ENCODE assay signal across 10 mouse cellular contexts in genomic region chr2:65551736-65552135, GRCm38 (mm10). TPM values are rescaled to one million over a fixed set of nuclear protein-coding genes. Genes with fewer than 3 reads are reported as not detected.
DNase-seq lines count a peak whose midpoint lies in the region; ATAC-seq and TF ChIP-seq lines count a peak whose summit lies in the region.
"Had no signal": no experiment of that assay in that cellular context is flagged by ENCODE, and none has a peak within 500 bp of the region (broad histone marks: within the 10 kb centered on the region; RNA-seq: fewer than 3 reads in every experiment).

No protein-coding gene starts in this region.

- no peak overlapping the region for H3K27ac ChIP-seq in forebrain, postnatal 0 days (ENCODE audit: low read depth, low read length)

- no peak for TF ChIP-seq CTCF in forebrain, postnatal 0 days (IDR thresholded peaks at IDR 0.05; ENCODE audit: low read depth)

- ATAC-seq in forebrain, postnatal 0 days = 0 out of 2 replicates have a peak, but pooled peaks have one; percentile 28

- WGBS in forebrain, postnatal 0 days = 38% methylated on average over 2 of the region's 2 CpGs

- peak; percentile 42 for DNase-seq in embryo, embryonic 10 days (ENCODE audit: low spot score)
- no peak for DNase-seq in embryo, embryonic 9.5 days (ENCODE audit: extremely low spot score)
- peak; percentile 22 for DNase-seq in 3T3-L1 (ENCODE audit: low read depth, low spot score)
- no peak for DNase-seq in forebrain, postnatal 0 days
- DNase-seq in urinary bladder, postnatal 36 days (ENCODE audit: low spot score in 2 of 2) = no peak
- DNase-seq in layer of hippocampus, postnatal 10 days (ENCODE audit: low spot score in 2 of 2) = no peak
- no peak for DNase-seq in right cerebral cortex, postnatal 36 days (ENCODE audit: low spot score in 2 of 2)
- DNase-seq: gastrocnemius, postnatal 10 days; layer of hippocampus, postnatal 36 days had no signal

- H3K9ac ChIP-seq in forebrain, postnatal 0 days = no peak overlapping the region

- no peak for TF ChIP-seq POLR2A in myocyte (IDR thresholded peaks at IDR 0.05; ENCODE audit: insufficient read length, low read depth)

- no peak overlapping the region for H3K4me2 ChIP-seq in forebrain, postnatal 0 days (ENCODE audit: low read depth)
- peak overlapping the region; percentile 12 for H3K4me2 ChIP-seq in myocyte (ENCODE audit: low read depth)

- no peaks in the 10 kb centered on the region for H3K9me3 ChIP-seq in forebrain, postnatal 0 days (ENCODE audit: low read length)

- H3K4me3 ChIP-seq in forebrain, postnatal 0 days (ENCODE audit: low read depth, low read length) = no peak overlapping the region
- no peak overlapping the region for H3K4me3 ChIP-seq in myocyte

- no peak overlapping the region for H3ac ChIP-seq in myocyte (ENCODE audit: control insufficient read depth, insufficient read length)

- no peaks in the 10 kb centered on the region for H3K4me1 ChIP-seq in forebrain, postnatal 0 days (ENCODE audit: insufficient read depth)

- H3K36me3 ChIP-seq in forebrain, postnatal 0 days (ENCODE audit: insufficient read depth) = no peaks in the 10 kb centered on the region
- H3K36me3 ChIP-seq in myocyte (ENCODE audit: control insufficient read depth, insufficient read depth) = no peaks in the 10 kb centered on the region

- no peaks in the 10 kb centered on the region for H3K79me2 ChIP-seq in myocyte (ENCODE audit: control insufficient read depth, insufficient read depth)

- H3K27me3 ChIP-seq in forebrain, postnatal 0 days (ENCODE audit: insufficient read depth, low read length) = no peaks in the 10 kb centered on the region
- no peaks in the 10 kb centered on the region for H3K27me3 ChIP-seq in myocyte (ENCODE audit: control insufficient read depth, insufficient read depth, insufficient read length)

TF ChIP-seq in myocyte, 11 proteins besides CTCF, POLR2A, EP300 and RAD21:
- TF ChIP-seq MYOD1 (IDR thresholded peaks at IDR 0.05; ENCODE audit: control insufficient read depth in 1 of 3, insufficient read length in 2 of 3, low read depth in 2 of 3) (peak in 1 of 3 experiments; percentile 75), REST (IDR thresholded peaks at IDR 0.05; ENCODE audit: insufficient read depth, insufficient read length) (no peak), MYOG (IDR thresholded peaks at IDR 0.05; ENCODE audit: control insufficient read depth in 1 of 3, insufficient read depth in 1 of 3, insufficient read length in 2 of 3, low read depth in 2 of 3) (peak; percentile 11 to 84 (median 38)), USF1 (IDR thresholded peaks at IDR 0.05; ENCODE audit: low read depth) (no peak), TCF12 (IDR thresholded peaks at IDR 0.05; ENCODE audit: insufficient read depth, poor library complexity, severe bottlenecking) (peak; percentile 2), TCF3 (IDR thresholded peaks at IDR 0.05; ENCODE audit: insufficient read length, low read depth) (peak; percentile 28), E2F4 (IDR thresholded peaks at IDR 0.05; ENCODE audit: insufficient read depth) (no peak)

RNA-seq across cellular contexts. Expression of gene Scn3a, which starts 15.7 kb away (rescaled TPM):
- 74.5 and 86.2 TPM in 2 replicates for total RNA-seq in forebrain, postnatal 0 days (2014; rRNA removed)
- polyA plus RNA-seq in forebrain, postnatal 0 days (2015; fragmentation: Nextera tagmentation; extraction: Ambion mirVana) = 22.0 and 36.0 TPM in 2 replicates
- polyA plus RNA-seq in myocyte (2012; fragmentation: generic; extraction: Trizol) = 0.05 TPM
- 10 to 100 TPM; 54.0 to 54.3 TPM for total RNA-seq in layer of hippocampus, postnatal 10 days (2021)

Comparison
In these comparisons a context has a peak if more than half of its experiments do, and no peak if none do; other contexts are left out.
1. DNase-seq: peak in embryo, embryonic 10 days (single experiment) and 3T3-L1 (single experiment); none in embryo, embryonic 9.5 days (single experiment), forebrain, postnatal 0 days (single experiment), urinary bladder, postnatal 36 days (0 of 2), layer of hippocampus, postnatal 10 days (0 of 2) and right cerebral cortex, postnatal 36 days (0 of 2).